Mouse (Mus musculus) spleen, adult 2 months (tissue): Measurements from ENCODE around the gene Zfp664.

Experiments used
- CTCF ChIP-seq: fragments of 200-500 bp; IDR thresholded peaks from 2 replicates; pipeline ENCODE4 v1.5.1; 2011; ENCODE audit warnings: mild to moderate bottlenecking, inconsistent platforms; ENCODE audit not compliant: insufficient read depth, insufficient read length, insufficient replicate concordance; ENCODE audit errors: extremely low read depth
- POLR2A ChIP-seq: fragments of 200-500 bp; IDR thresholded peaks from 2 replicates; pipeline ENCODE4 v1.6.1; 2011; ENCODE audit warnings: low read depth, low read length, inconsistent platforms

GRCm38 (mm10) chr5:124902195-124902594, 39.7 kb downstream of the Zfp664 start:
- TF ChIP-seq POLR2A, result no peak
- TF ChIP-seq CTCF, result no peak
